Mouse (Mus musculus): ENCODE data around the gene 2010111I01Rik. TPM values are rescaled to one million over a fixed set of nuclear protein-coding genes. Genes with fewer than 3 reads are reported as not detected.

The 2010111I01Rik gene
- total and polyA plus RNA-seq, 3 experiments, result 26.3 to 32.7 TPM; not detected in 1

DNA sequence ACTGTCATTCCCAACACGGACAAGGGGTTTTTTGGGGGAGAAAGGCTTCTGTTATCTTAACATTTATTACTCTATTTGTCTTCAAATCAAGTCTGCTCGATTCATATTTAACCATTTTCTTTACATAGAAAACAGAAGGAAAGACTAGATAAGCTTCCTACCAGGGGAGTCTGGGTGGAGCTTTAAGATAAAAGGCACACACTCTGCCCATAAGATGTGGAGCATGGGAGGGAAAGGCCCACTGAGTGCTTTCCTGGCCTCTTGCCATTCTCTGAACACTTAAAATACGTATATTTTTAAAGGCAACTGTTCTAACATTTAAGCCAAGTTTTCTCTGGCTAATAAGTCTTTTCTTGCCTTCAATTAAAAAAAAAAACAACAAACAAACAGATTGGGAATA lies 25.3 kb upstream of the 2010111I01Rik start:
- Histone ChIP-seq H3K27me3 (ENCODE audit: control insufficient read depth in 1 of 2, insufficient read depth in 2 of 2, low read length in 2 of 2) (no peaks in the 10 kb centered on the region), H3K4me3 (ENCODE audit: control insufficient read depth in 1 of 2, insufficient read depth in 1 of 2, low read depth in 2 of 2, low read length in 2 of 2) (peak overlapping the region in 1 of 2 experiments; percentile 30; a peak in 1 of 4 replicates), H3K27ac (ENCODE audit: control insufficient read depth, low read depth, low read length) (peak overlapping the region; percentile 49), H3K36me3 (ENCODE audit: control insufficient read depth in 1 of 2, insufficient read depth in 2 of 2, low read length in 2 of 2) (peaks cover 0 to 13% of the 10 kb centered on the region in 2 experiments; a peak in 2 of 4 replicates), H3K79me2 (ENCODE audit: control insufficient read depth, insufficient read depth, low read length, poor library complexity) (no peaks in the 10 kb centered on the region), H3K4me1 (ENCODE audit: control insufficient read depth in 1 of 2, insufficient read depth in 2 of 2, low read length in 2 of 2) (peaks cover 12 to 18% of the 10 kb centered on the region in 2 experiments), H3K9ac (ENCODE audit: control insufficient read depth, low read depth, low read length, poor library complexity, severe bottlenecking) (no peak overlapping the region), H3K9me3 (replicated peaks; ENCODE audit: insufficient read depth, low read length) (no peaks in the 10 kb centered on the region)
- DNase-seq (ENCODE audit: low read depth, low spot score), result peak; percentile 87
- TF ChIP-seq BHLHE40 (IDR thresholded peaks at IDR 0.05; ENCODE audit: borderline replicate concordance, low read depth, low read length), result peak; percentile 37; the same call in 1 of the 2 replicates
- peak; percentile 94 for TF ChIP-seq GATA1 (IDR thresholded peaks at IDR 0.05; ENCODE audit: low read depth, low read length)
- TF ChIP-seq CHD2 (IDR thresholded peaks at IDR 0.05; ENCODE audit: low read length), result no peak
- peak; percentile 94 for TF ChIP-seq TCF12 (IDR thresholded peaks at IDR 0.05; ENCODE audit: low read depth, low read length)
- peak; percentile 60 for TF ChIP-seq SIN3A (IDR thresholded peaks at IDR 0.05; ENCODE audit: low read length)
- peak; percentile 48 for TF ChIP-seq MAZ (IDR thresholded peaks at IDR 0.05; ENCODE audit: low read depth, low read length)
- TF ChIP-seq GABPA (IDR thresholded peaks at IDR 0.05; ENCODE audit: low read depth, low read length), result no peak
- no peak for TF ChIP-seq NELFE (IDR thresholded peaks at IDR 0.05; ENCODE audit: low read depth, low read length)
- TF ChIP-seq ETS1 (IDR thresholded peaks at IDR 0.05; ENCODE audit: low read depth, low read length), result peak; percentile 84
- no peak for TF ChIP-seq MXI1 (IDR thresholded peaks at IDR 0.05; ENCODE audit: low read depth, low read length)
- TF ChIP-seq ZKSCAN1 (IDR thresholded peaks at IDR 0.05; ENCODE audit: low read depth, low read length), result 0 out of 2 replicates have a peak, but pooled peaks have one; percentile 31
- TF ChIP-seq MAFK (IDR thresholded peaks at IDR 0.05; ENCODE audit: borderline replicate concordance, low read depth, low read length), result peak; percentile 43; the same call in 1 of the 2 replicates
- no peak for TF ChIP-seq CHD1 (IDR thresholded peaks at IDR 0.05; ENCODE audit: low read depth, low read length)
- TF ChIP-seq USF2 (IDR thresholded peaks at IDR 0.05; ENCODE audit: borderline replicate concordance in 1 of 2, insufficient read depth in 1 of 2, low read depth in 1 of 2, low read length in 2 of 2), result no peak
- no peak for TF ChIP-seq RAD21 (IDR thresholded peaks at IDR 0.05; ENCODE audit: low read depth, low read length)
- peak; percentile 97 for TF ChIP-seq RCOR1 (IDR thresholded peaks at IDR 0.05; ENCODE audit: low read depth, low read length)
- TF ChIP-seq MYC (IDR thresholded peaks at IDR 0.05; ENCODE audit: low read depth, low read length), result peak; percentile 69; the same call in 1 of the 2 replicates
- TF ChIP-seq POLR2A (IDR thresholded peaks at IDR 0.05; ENCODE audit: control insufficient read depth in 1 of 2, insufficient read depth in 1 of 2, low read depth in 1 of 2, low read length in 2 of 2, poor library complexity in 1 of 2), result no peak
- TF ChIP-seq EP300 (IDR thresholded peaks at IDR 0.05; ENCODE audit: low read depth in 1 of 2, low read length in 2 of 2), result peak; percentile 91
- TF ChIP-seq TAL1 (IDR thresholded peaks at IDR 0.05; ENCODE audit: low read length), result peak; percentile 87
- TF ChIP-seq ZMIZ1 (IDR thresholded peaks at IDR 0.05; ENCODE audit: low read depth, low read length), result no peak
- no peak for TF ChIP-seq E2F4 (IDR thresholded peaks at IDR 0.05; ENCODE audit: borderline replicate concordance, low read depth, low read length)
- peak; percentile 47; the same call in 1 of the 2 replicates for TF ChIP-seq ZNF384 (IDR thresholded peaks at IDR 0.05; ENCODE audit: low read depth, low read length)

Measured in MEL (cell line).